Mouse (Mus musculus) adrenal gland, postnatal 36 days (tissue): ENCODE measurements around the gene Nup54. TPM values are rescaled to one million over a fixed set of nuclear protein-coding genes. Genes with fewer than 3 reads are reported as not detected.
A peak's percentile ranks its signal among the peaks of the same experiment; 100 is the strongest.

Experiments
- DNase-seq, 2 experiments: peaks; one replicate each; pipeline ENCODE4 v3.0.0; 2021; ENCODE audit warnings: mixed read lengths in 1 of 2
- microRNA-seq: library from miRNA; unstranded; fragments of <30 nt; microRNA quantifications from one replicate; pipeline ENCODE4 v1.2.0, GENCODE M21; 2021
- total RNA-seq, 2 experiments: library from RNA; stranded (reverse); gene quantifications; 2 replicates each; pipeline ENCODE4 v1.2.3; 2021

Gene Nup54
- total RNA-seq, 2 experiments from 2014 or later, result 28.4 to 31.3 TPM

DNA sequence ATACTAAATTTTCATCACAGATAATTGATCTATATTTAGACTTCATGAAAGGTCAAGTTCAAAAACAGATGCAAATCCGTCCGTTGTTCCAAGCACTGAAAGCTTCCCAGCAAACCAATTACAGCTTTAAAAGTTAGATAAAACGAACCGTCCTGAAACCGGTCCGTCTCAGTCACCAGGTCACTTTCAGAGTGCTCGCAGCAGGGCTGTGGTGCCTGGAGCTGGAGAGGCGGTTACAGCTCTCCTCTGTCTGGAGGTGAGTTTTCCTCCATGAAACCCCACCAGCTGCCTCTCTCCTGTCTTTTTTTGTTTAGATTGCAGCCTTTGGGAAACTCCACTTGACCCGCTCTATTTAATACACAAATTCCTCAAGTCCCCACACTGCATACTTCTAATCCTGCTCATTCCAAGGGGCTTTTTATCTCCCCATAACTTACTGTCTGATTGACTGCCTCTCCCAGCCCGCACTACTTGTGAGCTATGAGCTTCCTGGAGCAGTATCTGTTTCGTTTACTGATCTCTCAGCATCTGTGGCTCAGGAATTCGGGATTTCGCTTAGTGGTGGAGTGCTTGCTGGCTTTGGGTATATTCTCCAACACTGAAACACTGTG is 58.1 kb downstream of the Nup54 start:
- DNase-seq, result no peak

DNA sequence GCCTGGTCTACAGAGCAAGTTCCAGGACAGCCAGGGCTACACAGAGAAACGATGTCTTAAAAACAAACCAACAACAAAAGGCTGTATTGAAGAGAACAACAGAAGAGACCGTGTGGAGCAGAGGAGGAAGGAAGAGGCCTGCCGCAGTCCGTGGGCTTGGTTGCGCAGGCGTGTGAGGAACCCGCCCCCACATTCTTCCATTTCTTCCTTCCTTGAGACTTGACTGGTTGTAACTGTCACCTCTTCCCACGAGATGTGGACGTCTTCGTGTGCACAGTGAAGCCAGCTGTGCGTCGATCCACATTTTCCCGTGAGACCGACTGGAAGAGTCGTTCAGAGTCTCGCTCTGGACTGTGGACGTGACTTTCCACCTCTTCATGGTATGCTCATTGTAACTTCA is 59.7 kb downstream of the Nup54 start:
- no peak for DNase-seq

DNA sequence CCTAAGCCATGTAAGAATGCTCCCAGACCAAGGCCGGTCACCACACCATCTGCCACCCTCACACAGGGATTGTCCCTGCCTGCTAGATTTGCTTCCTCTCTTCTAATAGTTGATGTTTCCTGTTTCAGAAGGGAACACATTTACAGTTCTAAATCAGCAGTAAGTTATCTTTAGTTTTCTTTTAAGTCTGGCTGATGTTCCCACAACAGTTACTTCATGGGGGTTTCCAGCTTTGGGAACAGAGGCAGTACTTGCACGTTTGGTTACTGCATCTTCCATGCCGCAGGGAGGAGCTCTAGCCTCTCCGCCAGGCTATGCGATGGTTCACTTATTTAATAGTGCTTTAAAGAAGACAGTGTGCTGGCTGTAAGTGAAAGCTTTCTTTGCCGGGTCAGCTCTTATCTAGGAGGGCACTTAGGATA is 60.3 kb downstream of the Nup54 start:
- peak; percentile 68 to 78 for DNase-seq

DNA sequence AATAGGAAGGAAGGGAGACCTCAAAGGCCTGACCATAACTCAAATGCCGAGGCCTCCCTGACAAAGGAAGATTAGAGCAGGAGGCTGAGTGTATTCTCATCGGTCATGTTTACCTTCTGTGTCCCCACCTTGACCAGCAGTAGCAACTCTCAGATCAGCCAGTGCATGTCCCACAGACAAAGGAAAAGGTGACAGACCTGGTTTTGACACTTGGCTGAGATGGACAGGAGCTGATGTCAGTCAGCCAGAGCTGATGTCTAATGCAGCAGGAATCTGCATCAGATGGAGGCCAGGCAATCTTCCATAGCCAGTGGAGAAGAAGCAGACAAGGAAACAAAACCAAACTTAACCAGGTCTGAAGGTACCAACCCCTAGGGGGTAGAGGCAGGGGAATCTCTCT is 62.4 kb downstream of the Nup54 start:
- DNase-seq, result no peak

DNA sequence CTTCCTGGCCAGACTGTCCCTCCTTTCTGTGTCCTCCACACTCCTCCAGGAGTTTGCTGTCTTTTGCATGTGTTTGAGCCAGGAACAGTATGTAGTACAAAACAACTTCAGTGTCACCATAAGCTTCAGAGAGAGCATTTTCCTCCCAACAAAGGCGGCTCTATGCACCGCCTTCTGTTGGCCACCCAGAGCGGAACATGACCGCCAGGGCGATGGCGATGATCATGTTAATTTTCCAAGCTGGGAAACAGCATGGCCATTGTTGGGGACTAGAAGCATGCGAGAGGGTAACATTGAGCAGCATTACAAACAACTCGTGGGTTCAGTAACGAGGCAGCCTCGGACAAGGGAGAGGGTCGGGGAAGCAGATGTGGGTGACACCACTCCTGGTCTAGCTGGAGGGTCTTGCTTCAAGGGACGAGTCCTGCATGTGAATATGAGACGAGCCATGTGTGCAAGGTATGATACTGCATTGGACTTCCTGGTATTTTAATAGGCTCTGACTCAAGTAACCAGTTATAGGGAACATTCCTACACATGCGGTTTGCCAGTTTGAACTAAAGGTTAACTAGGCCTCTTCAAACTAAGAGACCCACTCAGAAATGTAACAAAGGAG is 63.5 kb downstream of the Nup54 start:
- no peak for DNase-seq

DNA sequence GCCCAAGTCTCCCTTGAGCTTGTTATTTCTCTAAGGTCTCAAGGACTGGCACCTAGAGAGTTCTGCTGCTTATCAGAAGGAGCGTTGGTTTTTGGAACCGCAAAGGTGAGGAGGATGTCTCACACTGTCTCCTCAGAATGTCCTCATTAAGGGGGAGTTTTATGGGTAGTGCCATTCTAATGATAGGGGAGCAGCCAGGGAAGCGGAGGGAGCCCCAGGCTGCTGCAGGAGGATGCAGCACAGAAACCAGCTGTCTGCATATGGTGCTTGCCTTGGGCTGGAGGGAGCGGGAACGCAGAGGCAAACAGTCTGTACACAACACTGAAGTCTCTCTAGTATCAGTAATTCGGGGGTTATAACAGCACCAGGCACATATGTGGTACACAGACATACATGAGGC is 64.1 kb downstream of the Nup54 start:
- no peak for DNase-seq

DNA sequence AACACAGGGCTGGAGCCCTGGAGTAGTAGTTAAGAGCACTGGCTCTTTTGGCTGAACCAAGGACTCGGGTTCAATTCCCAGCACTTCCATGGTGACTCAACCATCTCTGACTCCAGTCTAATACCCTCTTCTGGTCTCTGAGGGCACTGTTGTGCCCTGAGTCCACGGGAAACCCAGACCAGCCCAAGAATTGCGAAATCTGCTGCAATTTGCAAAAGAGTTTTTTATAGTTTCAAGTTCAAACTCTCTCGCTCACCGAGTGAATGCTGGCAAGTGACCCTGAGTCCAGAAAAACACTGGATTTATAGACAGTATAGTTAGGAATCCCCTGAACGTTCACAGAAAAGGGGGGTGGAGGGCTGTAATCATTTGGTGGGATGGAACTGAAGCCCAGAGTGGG is 64.6 kb downstream of the Nup54 start:
- DNase-seq, result no peak

DNA sequence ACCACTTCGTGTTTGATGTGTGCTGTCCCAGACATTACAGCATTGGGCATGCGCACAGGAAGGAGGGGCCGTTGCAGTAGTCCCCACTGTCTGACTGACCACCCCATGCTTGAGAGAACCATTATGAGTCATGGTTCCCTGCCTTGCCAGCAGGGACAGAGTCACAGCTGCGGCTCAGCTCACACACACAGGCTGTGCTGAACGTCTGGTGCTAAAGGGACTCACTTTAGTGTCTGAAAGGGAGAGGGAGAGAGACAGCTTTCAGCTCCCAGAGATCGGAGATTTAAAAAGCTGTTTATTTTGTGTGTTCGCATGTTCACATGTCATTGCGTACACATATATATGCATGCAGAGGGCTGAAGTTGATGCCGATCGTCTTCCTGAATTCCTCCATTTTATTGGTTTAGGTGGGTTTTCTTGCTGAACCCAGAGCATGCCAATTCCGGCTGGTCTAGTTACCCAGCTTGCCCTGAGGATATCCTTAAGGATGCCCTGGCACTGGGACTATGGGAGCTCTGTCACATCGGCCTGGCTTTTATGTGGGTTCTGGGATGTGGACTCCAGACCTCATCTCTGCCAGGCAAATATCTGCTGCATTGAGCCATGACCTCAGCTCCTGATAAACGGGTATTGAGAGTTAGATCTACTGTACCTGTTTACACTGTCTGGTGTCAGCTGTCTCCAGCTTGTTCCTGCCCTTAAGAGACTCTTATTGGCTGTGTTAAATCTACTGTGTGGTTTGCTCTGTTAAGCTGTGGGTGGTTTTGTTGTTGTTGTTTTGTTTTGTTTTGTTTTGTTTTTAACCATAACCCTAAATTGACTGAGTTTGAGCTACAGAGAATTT is 65.6 kb downstream of the Nup54 start:
- peak; percentile 66 to 75 for DNase-seq

DNA sequence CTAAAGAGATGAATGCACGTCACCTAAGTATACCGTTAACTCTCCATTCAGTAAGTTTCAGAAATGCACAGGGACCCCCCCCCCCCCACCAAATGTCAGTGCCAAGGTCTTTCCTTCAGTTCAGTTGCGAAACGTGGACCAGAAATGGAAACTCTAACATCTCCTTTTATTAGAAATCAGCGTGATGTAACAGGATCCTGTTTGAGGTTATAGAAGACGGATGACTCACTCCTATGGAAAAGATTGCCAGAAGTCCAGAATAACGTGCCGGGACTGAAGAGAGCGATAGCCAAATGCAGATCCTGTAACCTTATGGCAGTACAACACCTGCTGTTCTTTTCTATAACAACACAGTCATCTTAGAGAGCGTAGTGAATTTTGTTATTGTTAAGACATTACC is 66.6 kb downstream of the Nup54 start:
- no peak for DNase-seq

DNA sequence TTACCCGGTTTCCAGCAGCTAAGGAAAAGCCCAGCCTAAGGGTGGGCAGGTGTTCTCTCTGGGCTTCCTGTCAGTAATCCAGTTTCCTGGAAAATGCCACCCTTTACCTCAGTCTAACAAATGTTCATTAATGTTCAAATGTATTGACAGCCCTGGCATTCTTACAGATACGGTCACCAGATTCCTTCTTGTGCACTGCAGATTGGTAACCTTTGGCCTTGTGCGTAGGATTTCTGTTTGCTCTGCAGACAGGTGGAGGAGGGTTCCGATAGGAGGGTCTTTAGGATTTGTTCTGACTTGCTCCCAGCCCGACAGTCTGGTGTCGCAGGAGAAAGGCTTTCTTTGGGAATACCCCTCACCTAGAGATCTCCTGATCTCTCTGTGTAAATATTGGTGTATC is 68.5 kb downstream of the Nup54 start:
- DNase-seq, result no peak

Small RNA genes within 50 kb of the gene (microRNA-seq; reads per million reads assigned to microRNA genes)
- not detected for gene Mir6415

Other genes with a start within 250 kb of the Nup54 start
- gene U90926, start 219.8 kb downstream of the Nup54 start, total RNA-seq, result not detected
- gene Ppef2, start 178.9 kb downstream of the Nup54 start, total RNA-seq, result not detected
- gene Naaa, start 157.0 kb downstream of the Nup54 start, total RNA-seq, result 10 to 100 TPM; 17.5 to 19.6 TPM
- gene Sdad1, start 124.7 kb downstream of the Nup54 start, total RNA-seq, result 10 to 100 TPM; 30.6 to 33.8 TPM
- gene Cxcl9, start 107.1 kb downstream of the Nup54 start, total RNA-seq, result 1 to 10 TPM; 1.1 to 2.5 TPM
- gene Art3, start 103.4 kb downstream of the Nup54 start, total RNA-seq, result 10 to 100 TPM; 56.8 to 62.4 TPM
- 1 to 10 TPM in 1 of 2 experiments, under 1 TPM in 1; 0.43 to 1.2 TPM for gene Cxcl10, start 86.3 kb downstream of the Nup54 start, total RNA-seq
- 10 to 100 TPM; 50.4 to 74.4 TPM for gene Scarb2, start 71.6 kb upstream of the Nup54 start, total RNA-seq
- gene Fam47e, start 119.8 kb upstream of the Nup54 start, total RNA-seq, result not detected
- 1 to 10 TPM; 3.9 to 5.6 TPM for gene Stbd1, start 167.8 kb upstream of the Nup54 start, total RNA-seq
- under 1 TPM; 0.16 to 0.23 TPM for gene Ccdc158, start 240.1 kb upstream of the Nup54 start, total RNA-seq
- 1 to 10 TPM; 8.1 to 9.5 TPM for gene Shroom3, start 248.2 kb upstream of the Nup54 start, total RNA-seq